Mouse (Mus musculus) c-Kit-positive CD71-positive TER-119-positive erythroid progenitor cells, embryonic 14.5 days (primary cell): ENCODE measurements around the gene Mylk.
A peak's percentile ranks its signal among the peaks of the same experiment; 100 is the strongest.

Source experiments
- DNase-seq: peaks from one replicate; pipeline ENCODE4 v3.0.0-alpha.2; 2013; ENCODE audit warnings: low spot score

The Mylk gene

GRCm38 (mm10) chr16:34854066-34854465, 109.1 kb downstream of the Mylk start:
- no peak for DNase-seq

DNA sequence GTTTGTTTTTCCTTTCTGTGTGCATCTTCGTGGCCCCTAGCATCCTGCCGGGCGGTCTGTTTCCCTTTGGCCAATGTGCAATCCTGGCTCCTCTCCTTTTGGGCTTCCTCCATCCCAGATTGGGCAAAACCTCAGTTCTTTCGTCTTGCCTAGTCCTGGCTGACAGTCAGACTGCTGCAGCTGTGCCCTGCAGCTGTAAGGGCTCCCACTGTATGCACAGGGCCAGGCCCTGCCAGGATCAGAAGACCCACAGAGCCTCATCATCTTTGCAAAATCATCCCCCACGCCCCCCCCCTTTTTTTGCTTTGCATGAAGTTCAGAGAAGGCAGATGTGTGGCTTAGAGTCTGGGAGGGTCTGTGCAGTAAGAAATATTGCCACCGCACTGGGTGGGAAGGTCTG, 110.1 kb downstream of the Mylk start:
- no peak for DNase-seq

- DNase-seq = no peak
Measured at GRCm38 (mm10) chr16:34855751-34856150, 110.7 kb downstream of the Mylk start.

DNA sequence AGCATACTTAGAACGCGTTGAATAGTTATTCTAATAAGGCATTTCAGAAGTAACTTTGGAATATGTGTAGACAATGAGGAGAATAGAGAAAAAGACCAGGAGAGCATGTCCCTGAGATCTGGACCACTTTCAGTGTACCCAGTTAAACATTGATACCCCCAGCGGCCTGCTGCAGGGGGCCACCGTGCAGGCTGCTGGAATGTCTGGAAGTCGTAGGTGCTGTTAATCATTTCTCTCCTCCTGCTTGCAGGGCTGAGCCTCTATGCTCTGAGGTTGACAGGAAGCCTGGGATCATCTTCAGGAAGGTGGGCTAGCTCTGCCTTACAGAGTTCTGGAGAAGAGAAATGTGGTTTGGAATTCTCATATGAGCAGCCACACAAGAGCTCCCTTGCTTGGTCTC, 112.6 kb downstream of the Mylk start:
- no peak for DNase-seq

DNA sequence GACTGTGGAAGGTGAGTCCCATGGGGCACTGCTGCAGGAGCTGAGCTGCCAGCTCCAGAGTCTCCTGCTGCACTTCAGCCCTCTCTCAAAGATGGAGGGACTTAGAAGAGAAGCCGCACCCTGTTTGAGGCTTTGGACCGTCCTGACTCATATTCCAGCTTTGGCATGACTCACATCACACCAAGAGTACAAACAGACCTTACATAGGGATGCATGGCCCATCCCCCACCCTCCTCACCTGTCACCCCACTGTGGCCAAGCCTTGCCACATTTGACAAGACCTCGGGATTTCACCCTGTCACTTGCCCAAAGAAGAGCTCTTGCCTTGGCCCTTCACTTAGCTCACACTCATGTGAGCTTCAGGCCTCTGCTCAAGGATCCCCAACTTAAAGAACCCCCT, 115.8 kb downstream of the Mylk start:
- no peak for DNase-seq

DNA sequence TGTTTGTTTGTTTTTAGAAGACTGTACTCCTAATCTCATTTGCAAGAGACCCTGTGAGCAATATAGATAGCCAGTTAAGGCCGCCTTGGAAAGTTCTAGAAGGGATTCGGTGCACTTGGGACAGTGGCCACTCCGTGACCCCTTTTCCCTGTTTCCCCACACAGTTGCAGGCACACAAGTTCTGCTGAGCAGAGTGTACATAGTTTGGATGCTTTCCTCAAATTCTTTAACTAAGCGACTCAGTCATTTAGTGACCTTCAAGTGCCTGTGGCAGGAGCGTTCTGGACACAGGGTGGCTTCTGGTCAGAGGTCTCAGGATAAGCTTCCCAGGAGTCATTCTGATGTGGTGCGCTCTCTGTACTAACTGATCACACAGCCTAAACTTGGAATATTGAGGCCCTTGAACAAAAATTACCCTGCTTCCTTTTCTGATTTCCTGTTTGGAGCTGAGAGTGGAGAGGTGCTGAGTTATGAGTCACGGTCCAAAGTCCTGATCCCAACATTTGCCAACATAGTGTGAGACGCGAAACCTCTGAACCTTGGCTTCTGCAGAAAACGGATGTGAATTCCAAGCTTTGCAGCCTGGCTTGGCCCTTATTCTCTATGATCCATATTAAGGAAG, 116.8 kb downstream of the Mylk start:
- no peak for DNase-seq

DNA sequence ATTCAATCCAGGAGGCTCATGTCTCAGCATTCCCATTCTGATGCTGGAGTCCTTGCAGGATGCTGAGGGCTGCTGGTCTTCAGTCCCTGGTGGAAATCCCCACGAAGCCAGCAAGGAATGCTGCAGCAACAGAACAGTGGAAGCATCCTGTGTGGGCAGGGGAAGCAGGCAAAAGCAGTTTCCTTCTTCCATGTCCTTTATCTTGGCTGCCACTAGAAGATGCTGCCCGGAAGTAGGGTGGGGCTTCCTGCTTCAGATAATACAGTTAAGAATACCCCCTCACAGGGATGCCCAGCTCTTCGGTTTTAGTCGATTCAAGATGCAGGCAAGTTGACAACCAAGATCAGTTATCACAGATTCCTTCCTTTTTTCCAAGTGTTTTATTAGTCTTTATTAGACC, 120.4 kb downstream of the Mylk start:
- DNase-seq = no peak

- DNase-seq = peak; percentile 10
Measured at GRCm38 (mm10) chr16:34867217-34867616, 122.2 kb downstream of the Mylk start.

DNA sequence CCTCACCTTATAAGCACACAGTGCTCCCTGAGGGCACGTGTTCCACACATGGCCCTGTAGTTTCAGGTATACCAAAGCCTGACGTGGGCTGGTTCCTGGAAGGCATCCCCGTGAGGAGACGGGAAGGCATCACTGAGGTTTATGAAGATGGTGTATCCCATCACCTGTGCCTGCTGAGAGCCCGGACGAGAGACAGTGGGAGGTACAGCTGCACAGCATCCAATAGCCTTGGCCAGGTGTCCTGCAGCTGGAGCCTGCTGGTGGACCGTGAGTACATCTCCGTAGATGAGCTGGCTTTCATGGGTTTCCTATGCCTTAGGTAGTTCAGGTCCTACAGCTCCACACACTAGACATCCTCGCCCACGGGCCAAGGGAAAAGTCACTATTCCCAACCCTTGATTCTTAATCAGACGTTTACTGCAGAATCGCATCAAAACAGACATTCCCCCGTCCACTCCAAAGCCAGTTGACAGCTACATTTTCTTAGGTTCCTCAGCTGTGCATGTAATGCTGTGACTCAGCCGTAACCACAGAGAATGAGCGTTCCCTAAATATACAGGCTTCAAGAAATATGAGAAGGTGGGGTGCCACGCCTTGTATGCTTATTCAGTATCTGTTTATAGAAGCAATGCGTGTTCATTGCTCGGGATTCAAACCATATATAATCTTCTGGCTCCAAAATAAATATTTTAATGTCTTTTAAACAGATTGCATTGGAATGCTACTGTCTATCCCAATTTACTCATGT, 135.2 kb downstream of the Mylk start:
- no peak for DNase-seq

DNA sequence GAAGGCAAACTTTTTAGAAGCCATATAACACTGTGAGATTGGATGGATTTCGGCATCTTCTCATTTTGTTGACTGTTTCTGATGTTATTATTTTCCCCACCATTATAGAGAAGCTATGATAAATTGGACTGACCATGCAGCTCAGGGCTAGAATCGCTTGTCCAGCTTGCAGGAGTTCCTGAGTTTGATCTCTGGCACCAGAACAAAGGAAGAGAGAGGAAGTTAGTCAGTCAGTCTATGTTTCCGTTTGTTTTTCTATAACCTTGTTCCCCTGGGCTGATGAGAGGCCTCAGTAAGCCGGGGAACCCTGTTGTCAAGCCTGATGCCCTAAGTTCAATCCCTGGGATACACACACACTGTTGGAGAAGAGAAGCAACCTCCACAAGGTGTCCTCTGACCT, 135.8 kb downstream of the Mylk start:
- no peak for DNase-seq

DNA sequence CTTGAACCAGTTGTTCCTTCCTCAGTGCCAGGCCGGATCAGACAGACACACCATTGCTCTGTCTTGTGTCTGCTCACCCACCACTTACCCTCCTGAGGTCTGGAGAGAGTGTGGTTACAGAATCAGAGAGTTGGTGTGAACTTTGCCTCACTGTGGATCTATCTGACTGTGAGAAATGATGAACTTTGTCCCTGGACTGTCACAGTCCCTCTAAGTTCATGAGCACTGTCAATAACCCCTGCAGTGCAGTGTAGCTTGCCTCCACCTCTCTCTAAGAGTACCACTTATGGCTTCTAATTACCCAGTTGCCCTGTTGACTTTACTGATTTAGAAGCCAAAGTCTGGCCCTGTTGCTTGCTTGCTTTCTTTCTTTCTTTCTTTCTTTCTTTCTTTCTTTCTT, 142.0 kb downstream of the Mylk start:
- no peak for DNase-seq

GRCm38 (mm10) chr16:34894016-34894415, 149.0 kb downstream of the Mylk start:
- no peak for DNase-seq

GRCm38 (mm10) chr16:34895916-34896315, 150.9 kb downstream of the Mylk start:
- no peak for DNase-seq

GRCm38 (mm10) chr16:34896996-34897395, 152.0 kb downstream of the Mylk start:
- DNase-seq = no peak

DNA sequence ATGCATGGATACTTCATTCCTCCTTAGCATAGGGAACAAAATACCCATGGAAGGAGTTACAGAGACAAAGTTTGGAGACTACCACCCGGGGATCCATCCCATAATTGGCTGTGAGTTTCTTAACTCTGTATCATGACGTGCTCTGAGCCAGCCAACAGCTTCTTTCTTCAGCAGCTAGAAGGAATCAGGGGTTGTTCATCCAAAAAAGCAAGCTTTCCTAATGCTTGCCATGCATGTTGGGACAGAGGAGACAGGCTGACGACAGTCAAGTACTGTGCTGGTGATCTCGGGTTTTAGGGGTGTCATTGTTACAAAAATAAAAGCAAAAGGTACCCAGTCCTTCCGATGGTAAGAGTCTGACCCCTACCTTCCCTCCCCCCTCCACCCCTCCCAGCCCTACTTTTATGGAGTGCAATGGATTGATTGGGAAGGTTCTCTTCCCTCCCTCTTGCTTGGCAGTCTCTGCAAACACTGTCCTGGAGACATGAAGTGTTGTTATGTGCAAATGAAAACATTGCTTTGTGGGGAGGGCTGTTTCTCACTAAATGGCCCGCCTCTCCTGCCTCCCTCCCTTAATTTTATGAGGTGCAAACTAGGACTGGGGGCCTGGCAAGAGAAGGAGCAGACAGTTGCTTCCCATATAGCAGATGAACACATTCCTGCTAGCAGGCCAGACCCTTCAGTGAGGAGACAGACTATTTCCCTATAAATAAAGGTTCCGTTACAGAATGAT, 153.2 kb downstream of the Mylk start:
- no peak for DNase-seq

GRCm38 (mm10) chr16:34899071-34899808, 154.2 kb downstream of the Mylk start:
- DNase-seq = no peak

- DNase-seq = no peak
Measured at GRCm38 (mm10) chr16:34899997-34900396, 155.0 kb downstream of the Mylk start.

DNA sequence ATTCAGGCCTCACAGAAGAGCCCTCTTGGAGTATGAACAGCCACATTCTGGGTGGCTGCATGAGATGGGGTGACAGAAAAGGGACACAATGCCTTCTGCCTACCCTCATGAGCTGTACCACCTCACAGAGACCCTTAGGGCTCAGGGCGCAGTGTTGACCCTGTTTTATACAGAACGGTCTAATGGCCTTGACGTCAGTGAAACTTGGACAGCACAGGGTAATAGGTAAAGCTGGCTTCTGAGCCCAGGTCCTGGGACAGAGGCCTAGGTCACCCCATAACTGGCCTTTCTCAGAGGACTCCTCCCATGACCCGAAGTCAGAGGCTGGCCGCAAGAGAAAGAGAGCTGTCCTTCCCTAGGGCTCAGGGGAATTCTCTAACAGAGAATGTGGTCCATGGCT, 155.5 kb downstream of the Mylk start:
- no peak for DNase-seq

DNA sequence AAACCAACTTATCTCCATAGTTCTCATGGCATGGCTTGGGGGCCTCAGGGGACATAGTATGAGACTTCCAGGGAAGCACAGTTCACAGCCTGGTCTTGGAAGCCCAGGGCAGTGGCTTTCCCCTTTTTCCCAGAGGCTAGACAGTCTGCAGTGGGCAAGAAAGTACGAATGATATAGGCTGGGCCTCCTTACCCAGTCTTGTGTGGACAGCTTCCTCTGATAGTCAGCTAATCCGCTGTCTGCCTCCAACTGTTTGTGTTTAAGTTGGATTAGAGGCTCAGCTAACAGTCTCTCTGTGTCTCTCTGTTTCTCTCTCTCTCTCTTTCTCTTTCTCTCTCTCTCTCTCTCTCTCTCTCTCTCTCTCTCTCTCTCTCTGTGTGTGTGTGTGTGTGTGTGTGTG, 156.0 kb downstream of the Mylk start:
- no peak for DNase-seq

DNA sequence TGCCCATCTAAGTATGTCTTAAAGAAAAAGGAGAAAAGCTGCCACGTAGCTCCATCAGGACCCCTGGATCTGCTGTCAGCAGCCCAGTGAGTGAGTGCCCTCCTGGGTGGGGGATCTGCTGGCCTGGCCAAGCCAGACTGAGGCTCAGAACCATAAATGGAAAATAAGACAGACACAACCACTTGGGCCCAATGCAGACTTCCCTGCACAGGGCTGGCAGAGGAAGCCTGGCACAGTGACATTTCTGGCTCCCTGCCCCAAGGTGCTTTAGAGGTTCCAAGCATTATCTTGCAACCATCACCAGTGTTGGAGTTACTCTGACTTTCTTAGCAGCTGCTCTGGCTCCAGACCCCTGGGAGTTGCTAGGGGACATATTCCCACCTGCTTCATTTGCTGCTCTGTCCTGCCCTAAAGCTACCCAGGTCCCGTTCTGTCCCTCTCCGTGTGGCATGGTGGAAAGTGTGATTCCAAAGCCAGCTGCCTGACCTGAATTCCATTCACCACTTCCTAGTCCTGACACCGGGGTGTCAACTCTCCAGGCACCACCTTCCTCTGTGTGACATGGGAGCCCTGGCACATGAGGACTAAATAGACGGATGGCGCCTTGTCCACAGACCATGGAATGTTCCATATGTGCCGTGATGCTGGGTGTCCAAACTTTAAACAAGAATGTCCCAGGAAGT, 156.7 kb downstream of the Mylk start:
- no peak for DNase-seq

DNA sequence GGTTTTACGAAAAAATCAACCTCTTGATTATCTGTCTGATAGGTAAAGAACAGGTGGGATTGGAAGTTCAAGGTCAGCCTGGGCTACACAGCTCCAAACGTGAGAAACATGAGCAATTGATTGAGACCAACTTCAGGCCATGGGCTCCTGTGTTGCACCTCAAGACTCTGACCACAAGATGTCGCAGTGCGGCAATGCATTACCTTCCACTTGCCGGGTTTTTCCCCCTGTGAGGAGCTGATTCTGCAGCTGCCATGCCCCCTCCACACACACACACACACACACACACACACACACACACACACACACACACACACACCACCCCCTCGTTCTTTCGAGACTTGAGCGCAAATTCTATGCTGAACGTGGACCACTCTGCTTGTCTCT, 157.3 kb downstream of the Mylk start:
- DNase-seq = peak; percentile 40

DNA sequence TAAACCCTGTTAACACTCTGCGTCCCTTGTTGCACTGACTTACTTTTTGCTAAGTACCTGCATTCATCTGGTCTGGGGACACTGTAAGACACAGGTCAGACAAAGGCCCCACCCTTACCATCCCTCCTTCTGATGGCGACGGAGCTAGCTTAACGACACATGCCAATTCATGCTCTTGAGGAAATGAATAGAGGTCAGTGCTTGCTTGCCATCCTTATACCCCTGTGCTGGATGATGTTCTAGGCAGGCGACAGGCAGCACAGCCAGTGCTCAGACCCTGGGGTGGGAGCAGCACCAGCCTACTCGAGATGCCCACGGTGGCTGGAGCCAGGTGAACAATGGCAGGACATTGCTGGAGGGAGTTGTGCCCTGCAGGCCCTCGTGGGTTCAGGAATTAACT, 157.8 kb downstream of the Mylk start:
- no peak for DNase-seq
